Mouse (Mus musculus) embryonic facial prominence, embryonic 14.5 days (tissue): ENCODE measurements around the gene Wnt7a. TPM values are rescaled to one million over a fixed set of nuclear protein-coding genes. Genes with fewer than 3 reads are reported as not detected.

ENCODE experiments used
- ATAC-seq: fragments of 200-750 bp; cut with Nextera tagmentation; 2 replicates; pipeline ENCODE4 v1.8.0; 2017; ENCODE audit warnings: low read depth, moderate number of reproducible peaks, moderate TSS enrichment
- DNase-seq: peaks from one replicate; pipeline ENCODE4 v3.0.0-alpha.2; 2015; ENCODE audit warnings: low spot score
- H3K27ac ChIP-seq: fragments of 300-500 bp; sonication (generic); replicated peaks from 2 replicates; pipeline ENCODE4 v1.5.1; 2014; ENCODE audit warnings: low read depth, mild to moderate bottlenecking, low read length, moderate library complexity
- H3K27me3 ChIP-seq: fragments of 300-500 bp; sonication (generic); replicated peaks from 2 replicates; pipeline ENCODE4 v1.6.1; 2014; ENCODE audit warnings: low read length; ENCODE audit not compliant: control insufficient read depth, insufficient read depth
- H3K36me3 ChIP-seq: fragments of 300-500 bp; sonication (generic); 2 replicates; pipeline ENCODE4 v1.6.1; 2014; ENCODE audit warnings: low read length, mixed read lengths; ENCODE audit not compliant: control insufficient read depth, insufficient read depth
- H3K4me1 ChIP-seq: fragments of 300-500 bp; sonication (generic); 2 replicates; pipeline ENCODE4 v1.6.1; 2014; ENCODE audit warnings: antibody characterized with exemption, low read length; ENCODE audit not compliant: control insufficient read depth, insufficient read depth
- H3K4me2 ChIP-seq: fragments of 300-500 bp; sonication (generic); 2 replicates; pipeline ENCODE4 v1.6.1; 2014; ENCODE audit warnings: low read depth, mild to moderate bottlenecking, low read length, moderate library complexity, mixed read lengths
- H3K4me3 ChIP-seq: fragments of 300-500 bp; sonication (generic); 2 replicates; pipeline ENCODE4 v1.5.1; 2014; ENCODE audit warnings: low read depth, mild to moderate bottlenecking, low read length
- H3K9ac ChIP-seq: fragments of 300-500 bp; sonication (generic); 2 replicates; pipeline ENCODE4 v1.6.1; 2014; ENCODE audit warnings: low read depth, mild to moderate bottlenecking, low read length, moderate library complexity, mixed read lengths
- H3K9me3 ChIP-seq: fragments of 300-500 bp; sonication (generic); 2 replicates; pipeline ENCODE4 v1.6.1; 2016; ENCODE audit warnings: low read length; ENCODE audit not compliant: control insufficient read depth
- WGBS: fragments of 180-500 bp; shearing (Covaris S2); extraction: QIAGEN DNeasy Blood & Tissue Kit; methylation state at CpG from one replicate; pipeline ENCODE4 v1.1.7; 2014; 5-methylcytosine and 5-hydroxymethylcytosine counted together
- polyA plus RNA-seq: library from polyadenylated mRNA; unstranded; fragments of >200 nt; fragmentation: Nextera tagmentation; extraction: Ambion mirVana; gene quantifications from 2 replicates; pipeline ENCODE4 v1.2.1, GENCODE M21; 2014

Wnt7a gene
- polyA plus RNA-seq, 1 experiment from 2014 or later: 0.54 TPM

- Histone ChIP-seq H3K4me1 (no peaks in the 10 kb centered on the region), H3K9ac (no peak overlapping the region), H3K4me3 (no peak overlapping the region), H3K27me3 (no peaks in the 10 kb centered on the region), H3K9me3 (no peaks in the 10 kb centered on the region), H3K4me2 (no peak overlapping the region), H3K27ac (no peak overlapping the region), H3K36me3 (no peaks in the 10 kb centered on the region)
- DNase-seq (no peak), ATAC-seq (no peak)
- 54% methylated on average over 3 of the region's 3 CpGs for WGBS
These were observed 31.9 kb downstream of the Wnt7a start for GRCm38 (mm10) chr6:91379266-91379665.

DNA sequence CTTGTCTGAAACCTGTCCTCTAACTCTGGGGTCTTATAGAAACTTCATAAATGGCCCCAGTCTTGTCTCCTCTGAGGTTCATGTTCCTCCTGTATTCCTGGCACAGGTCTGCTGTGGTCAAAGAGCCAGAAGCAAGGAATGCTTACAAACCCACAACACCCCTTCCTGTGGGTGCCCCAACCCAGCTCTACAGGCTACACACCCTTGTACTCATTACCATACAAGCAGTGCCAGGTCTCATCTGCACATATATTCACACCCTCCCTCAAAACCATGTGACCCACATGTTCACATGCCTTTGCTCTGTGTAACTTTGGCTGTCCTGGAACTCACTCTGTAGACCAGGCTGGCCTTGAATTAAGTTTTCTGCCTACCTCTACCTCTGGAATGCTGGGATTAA is 38.2 kb downstream of the Wnt7a start:
- no peak overlapping the region for H3K9ac ChIP-seq
- H3K27ac ChIP-seq: peak overlapping the region; percentile 24; the same call in 1 of the 2 replicates
- H3K27me3 ChIP-seq: no peaks in the 10 kb centered on the region
- no peak overlapping the region for H3K4me2 ChIP-seq
- ATAC-seq (peak; percentile 30; the same call in 1 of the 2 replicates), DNase-seq (peak; percentile 33)
- H3K4me1 ChIP-seq: no peaks in the 10 kb centered on the region
- H3K36me3 ChIP-seq: no peaks in the 10 kb centered on the region
- no peak overlapping the region for H3K4me3 ChIP-seq
- no peaks in the 10 kb centered on the region for H3K9me3 ChIP-seq

GRCm38 (mm10) chr6:91372586-91372971 is 38.6 kb downstream of the Wnt7a start:
- Histone ChIP-seq H3K36me3 (no peaks in the 10 kb centered on the region), H3K27ac (peak overlapping the region; percentile 24; the same call in 1 of the 2 replicates), H3K4me1 (no peaks in the 10 kb centered on the region), H3K27me3 (no peaks in the 10 kb centered on the region), H3K9ac (no peak overlapping the region), H3K9me3 (no peaks in the 10 kb centered on the region), H3K4me3 (no peak overlapping the region), H3K4me2 (no peak overlapping the region)
- no peak for DNase-seq
- WGBS: 26% methylated on average over 3 of the region's 3 CpGs
- no peak for ATAC-seq

DNA sequence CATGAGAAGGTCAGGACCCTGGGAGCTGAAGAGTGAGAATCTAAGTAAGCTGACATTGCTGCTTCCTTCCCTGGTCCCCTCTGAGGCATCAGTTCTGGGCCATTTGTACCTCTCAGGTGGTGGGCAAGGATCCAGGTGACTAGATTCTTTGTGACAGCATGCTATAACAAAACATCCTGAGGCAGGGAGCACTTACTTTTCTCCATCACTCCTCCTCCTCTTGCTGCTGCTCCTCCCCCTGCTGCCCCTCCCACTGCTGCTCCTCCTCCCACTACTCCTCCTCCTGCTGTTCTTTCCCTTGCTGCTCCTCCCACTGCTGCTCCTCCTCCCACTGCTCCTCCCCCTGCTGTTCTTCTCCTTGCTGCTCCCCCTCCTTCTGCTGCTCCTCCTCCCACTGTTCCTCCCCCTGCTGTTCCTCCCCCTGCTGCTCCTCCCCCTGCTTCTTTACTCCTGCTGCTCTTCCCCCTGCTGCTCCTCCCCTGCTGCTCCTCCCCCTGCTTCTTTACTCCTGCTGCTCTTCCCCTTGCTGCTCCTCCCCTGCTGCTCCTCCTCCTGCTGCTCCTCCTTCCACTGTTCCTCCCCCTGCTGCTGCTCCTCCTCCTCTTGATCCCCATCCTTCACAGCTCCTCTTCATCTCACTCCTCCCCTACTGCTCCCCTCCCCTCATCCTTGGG is 39.1 kb downstream of the Wnt7a start:
- no peak overlapping the region; the same call in 1 of the 2 replicates for H3K27ac ChIP-seq
- no peaks in the 10 kb centered on the region for H3K36me3 ChIP-seq
- no peaks in the 10 kb centered on the region for H3K27me3 ChIP-seq
- H3K9ac ChIP-seq: no peak overlapping the region
- no peaks in the 10 kb centered on the region for H3K9me3 ChIP-seq
- no peak overlapping the region for H3K4me3 ChIP-seq
- DNase-seq (peak; percentile 46), ATAC-seq (0 out of 2 replicates have a peak, but pooled peaks have one; percentile 37)
- no peaks in the 10 kb centered on the region for H3K4me1 ChIP-seq
- H3K4me2 ChIP-seq: no peak overlapping the region

DNA sequence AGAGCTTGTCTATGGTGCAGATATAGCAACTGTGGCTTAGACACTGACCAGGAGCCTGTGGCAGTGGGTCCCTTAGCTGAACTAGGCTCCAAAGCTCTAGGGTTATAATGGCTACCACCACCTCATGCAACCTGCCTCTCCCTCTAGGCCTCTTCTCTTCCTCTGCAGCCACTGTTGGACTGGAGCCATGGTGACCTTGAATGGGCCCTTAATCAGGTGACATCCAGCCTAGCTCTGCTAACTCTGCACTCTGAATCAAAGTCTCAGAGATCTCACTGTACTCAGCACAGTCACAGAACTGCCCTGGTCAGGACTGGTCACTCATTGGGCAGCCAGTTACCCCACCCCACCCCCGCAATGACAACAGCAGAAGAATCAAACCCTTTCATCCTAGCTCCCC is 44.4 kb downstream of the Wnt7a start:
- Histone ChIP-seq H3K4me1 (no peaks in the 10 kb centered on the region), H3K9ac (no peak overlapping the region), H3K27ac (no peak overlapping the region), H3K9me3 (no peaks in the 10 kb centered on the region), H3K27me3 (no peaks in the 10 kb centered on the region), H3K36me3 (no peaks in the 10 kb centered on the region), H3K4me2 (no peak overlapping the region), H3K4me3 (no peak overlapping the region)
- 100% methylated on average over 1 of the region's 1 CpGs for WGBS
- ATAC-seq (no peak), DNase-seq (no peak)

- WGBS: 48% methylated on average over 14 of the region's 14 CpGs
- ATAC-seq (no peak), DNase-seq (peak; percentile 14)
- Histone ChIP-seq H3K36me3 (no peaks in the 10 kb centered on the region), H3K9me3 (no peaks in the 10 kb centered on the region), H3K4me3 (no peak overlapping the region), H3K9ac (no peak overlapping the region), H3K4me1 (no peaks in the 10 kb centered on the region), H3K4me2 (no peak overlapping the region), H3K27me3 (no peaks in the 10 kb centered on the region), H3K27ac (no peak overlapping the region)
These were observed 45.7 kb downstream of the Wnt7a start for GRCm38 (mm10) chr6:91365480-91365879.

DNA sequence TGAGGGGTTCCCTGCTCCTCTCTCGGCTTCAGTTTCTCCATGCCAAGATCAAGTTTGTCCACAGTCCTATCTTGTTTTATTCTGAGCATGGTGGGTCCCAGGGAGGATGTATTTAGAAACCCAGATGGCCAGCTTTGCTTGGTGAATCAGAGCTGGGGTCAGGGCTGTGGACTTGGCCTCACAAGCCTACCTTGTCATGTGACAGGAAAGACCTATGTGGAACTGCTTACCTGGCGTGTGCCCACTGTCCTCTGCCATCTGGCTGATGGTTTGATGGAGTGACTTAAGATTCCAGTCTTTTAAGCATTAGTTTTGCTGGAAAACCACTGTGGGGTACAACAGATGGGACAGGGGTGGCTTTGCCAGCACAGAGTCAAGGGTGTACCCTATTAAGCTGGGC is 48.4 kb downstream of the Wnt7a start:
- Histone ChIP-seq H3K36me3 (no peaks in the 10 kb centered on the region), H3K4me3 (no peak overlapping the region), H3K4me1 (no peaks in the 10 kb centered on the region), H3K9me3 (no peaks in the 10 kb centered on the region), H3K27ac (no peak overlapping the region), H3K4me2 (no peak overlapping the region), H3K9ac (no peak overlapping the region), H3K27me3 (no peaks in the 10 kb centered on the region)
- WGBS: 80% methylated on average over 2 of the region's 2 CpGs
- DNase-seq (no peak), ATAC-seq (no peak)

GRCm38 (mm10) chr6:91360998-91361397 is 50.2 kb downstream of the Wnt7a start:
- Histone ChIP-seq H3K4me2 (no peak overlapping the region), H3K27ac (no peak overlapping the region), H3K4me3 (no peak overlapping the region), H3K36me3 (no peaks in the 10 kb centered on the region), H3K27me3 (no peaks in the 10 kb centered on the region), H3K4me1 (no peaks in the 10 kb centered on the region), H3K9me3 (no peaks in the 10 kb centered on the region), H3K9ac (no peak overlapping the region)
- no peak for DNase-seq
- 85% methylated on average over 6 of the region's 6 CpGs for WGBS
- no peak for ATAC-seq

DNA sequence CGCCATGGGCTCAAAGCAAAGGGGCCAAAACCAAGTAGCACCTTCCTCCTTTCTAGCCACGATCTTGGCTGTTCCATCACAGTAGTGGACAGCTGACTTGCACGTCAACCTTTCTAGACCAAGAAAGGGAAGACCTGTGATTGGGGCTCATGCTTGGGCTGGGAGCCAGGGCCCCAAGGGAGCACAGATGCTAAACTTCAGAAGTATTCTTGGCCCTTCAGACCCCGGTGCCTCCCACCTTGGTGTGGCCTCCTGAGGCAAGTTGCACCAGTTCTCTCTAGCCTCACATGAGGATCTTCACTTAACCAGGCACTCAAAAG is 50.8 kb downstream of the Wnt7a start:
- no peak overlapping the region for H3K4me3 ChIP-seq
- 84% methylated on average over 4 of the region's 4 CpGs for WGBS
- no peak overlapping the region for H3K9ac ChIP-seq
- no peak overlapping the region for H3K4me2 ChIP-seq
- H3K4me1 ChIP-seq: no peaks in the 10 kb centered on the region
- DNase-seq (no peak), ATAC-seq (no peak)
- no peaks in the 10 kb centered on the region for H3K27me3 ChIP-seq
- H3K27ac ChIP-seq: no peak overlapping the region
- no peaks in the 10 kb centered on the region for H3K9me3 ChIP-seq
- H3K36me3 ChIP-seq: no peaks in the 10 kb centered on the region
